Mouse (Mus musculus): ENCODE measurements around the gene Arhgef1. TPM values are rescaled to one million over a fixed set of nuclear protein-coding genes. Genes with fewer than 3 reads are reported as not detected.

The Arhgef1 gene
- polyA plus RNA-seq, 1 experiment: 84.4 TPM

- Histone ChIP-seq H3K36me3 (ENCODE audit: control insufficient read depth, insufficient read depth) (peaks cover 8% of the 10 kb centered on the region), H3K4me3 (ENCODE audit: insufficient read depth, poor library complexity, severe bottlenecking) (no peak overlapping the region), H3K27me3 (ENCODE audit: control insufficient read depth, insufficient read depth, insufficient read length) (peaks cover 59% of the 10 kb centered on the region)
Observed at GRCm38 (mm10) chr7:24930475-24930874, 27.8 kb downstream of the Arhgef1 start.

GRCm38 (mm10) chr7:24931651-24932050 is 28.9 kb downstream of the Arhgef1 start:
- H3K79me2 ChIP-seq (ENCODE audit: control insufficient read depth, insufficient read depth): no peaks in the 10 kb centered on the region
- H3K36me3 ChIP-seq (ENCODE audit: control insufficient read depth, insufficient read depth): no peaks in the 10 kb centered on the region
- no peak overlapping the region for H3K4me3 ChIP-seq (ENCODE audit: insufficient read depth, poor library complexity, severe bottlenecking)
- H3K27me3 ChIP-seq (ENCODE audit: control insufficient read depth, insufficient read depth, insufficient read length): peaks cover 71% of the 10 kb centered on the region
- H3ac ChIP-seq (ENCODE audit: control insufficient read depth, insufficient read length, low read depth): no peak overlapping the region
- H3K79me3 ChIP-seq (ENCODE audit: low read depth): no peaks in the 10 kb centered on the region
- TF ChIP-seq FOSL1 (IDR thresholded peaks at IDR 0.05; ENCODE audit: insufficient read depth, low read length, poor library complexity, severe bottlenecking): no peak
- no peak for TF ChIP-seq MYOG (IDR thresholded peaks at IDR 0.05; ENCODE audit: control insufficient read depth, extremely low read depth, insufficient read length)
- TF ChIP-seq CEBPB (IDR thresholded peaks at IDR 0.05; ENCODE audit: low read depth): no peak
- no peak for TF ChIP-seq MYOD1 (IDR thresholded peaks at IDR 0.05; ENCODE audit: control insufficient read depth, insufficient read length, low read depth)

More at GRCm38 (mm10) chr7:24930475-24930874, 27.8 kb downstream of the Arhgef1 start:
- no peaks in the 10 kb centered on the region for H3K79me2 ChIP-seq (ENCODE audit: control insufficient read depth, insufficient read depth)
- no peak for TF ChIP-seq USF1 (IDR thresholded peaks at IDR 0.05; ENCODE audit: low read depth)
- TF ChIP-seq CEBPB (IDR thresholded peaks at IDR 0.05; ENCODE audit: low read depth): no peak
- no peak for TF ChIP-seq MYOG (IDR thresholded peaks at IDR 0.05; ENCODE audit: control insufficient read depth, extremely low read depth, insufficient read length)
- no peak for TF ChIP-seq FOSL1 (IDR thresholded peaks at IDR 0.05; ENCODE audit: insufficient read depth, low read length, poor library complexity, severe bottlenecking)
- TF ChIP-seq MAX (IDR thresholded peaks at IDR 0.05): no peak
- TF ChIP-seq MYOD1 (IDR thresholded peaks at IDR 0.05; ENCODE audit: control insufficient read depth, insufficient read length, low read depth): no peak
- no peak for TF ChIP-seq CTCF (IDR thresholded peaks at IDR 0.05; ENCODE audit: control insufficient read depth, insufficient read depth, insufficient read length)
- no peaks in the 10 kb centered on the region for H3K79me3 ChIP-seq (ENCODE audit: low read depth)
- no peak overlapping the region for H3ac ChIP-seq (ENCODE audit: control insufficient read depth, insufficient read length, low read depth)

- Histone ChIP-seq H3ac (ENCODE audit: control insufficient read depth, insufficient read length, low read depth) (no peak overlapping the region), H3K4me3 (ENCODE audit: insufficient read depth, poor library complexity, severe bottlenecking) (no peak overlapping the region), H3K79me2 (ENCODE audit: control insufficient read depth, insufficient read depth) (no peaks in the 10 kb centered on the region), H3K79me3 (ENCODE audit: low read depth) (no peaks in the 10 kb centered on the region), H3K27me3 (ENCODE audit: control insufficient read depth, insufficient read depth, insufficient read length) (peaks cover 98% of the 10 kb centered on the region), H3K36me3 (ENCODE audit: control insufficient read depth, insufficient read depth) (no peaks in the 10 kb centered on the region)
- no peak for TF ChIP-seq MYOG (IDR thresholded peaks at IDR 0.05; ENCODE audit: control insufficient read depth, extremely low read depth, insufficient read length)
- no peak for TF ChIP-seq FOSL1 (IDR thresholded peaks at IDR 0.05; ENCODE audit: insufficient read depth, low read length, poor library complexity, severe bottlenecking)
- TF ChIP-seq MAX (IDR thresholded peaks at IDR 0.05): no peak
- TF ChIP-seq CEBPB (IDR thresholded peaks at IDR 0.05; ENCODE audit: low read depth): no peak
- no peak for TF ChIP-seq MYOD1 (IDR thresholded peaks at IDR 0.05; ENCODE audit: control insufficient read depth, insufficient read length, low read depth)
- TF ChIP-seq CTCF (IDR thresholded peaks at IDR 0.05; ENCODE audit: control insufficient read depth, insufficient read depth, insufficient read length): no peak
- no peak for TF ChIP-seq USF1 (IDR thresholded peaks at IDR 0.05; ENCODE audit: low read depth)
Observed at GRCm38 (mm10) chr7:24943641-24944040, 40.9 kb downstream of the Arhgef1 start.

GRCm38 (mm10) chr7:24944257-24944950 is 41.7 kb downstream of the Arhgef1 start, which contains the start of gene Gm4881:
Gene Gm4881, minus strand, starts transcription at chr7:24944494.
- no peaks in the 10 kb centered on the region for H3K36me3 ChIP-seq (ENCODE audit: control insufficient read depth, insufficient read depth)
- no peak for TF ChIP-seq CEBPB (IDR thresholded peaks at IDR 0.05; ENCODE audit: low read depth)
- TF ChIP-seq USF1 (IDR thresholded peaks at IDR 0.05; ENCODE audit: low read depth): no peak
- no peak for TF ChIP-seq MAX (IDR thresholded peaks at IDR 0.05)
- TF ChIP-seq CTCF (IDR thresholded peaks at IDR 0.05; ENCODE audit: control insufficient read depth, insufficient read depth, insufficient read length): no peak
- no peak for TF ChIP-seq MYOD1 (IDR thresholded peaks at IDR 0.05; ENCODE audit: control insufficient read depth, insufficient read length, low read depth)
- no peak for TF ChIP-seq FOSL1 (IDR thresholded peaks at IDR 0.05; ENCODE audit: insufficient read depth, low read length, poor library complexity, severe bottlenecking)
- no peak for TF ChIP-seq MYOG (IDR thresholded peaks at IDR 0.05; ENCODE audit: control insufficient read depth, extremely low read depth, insufficient read length)

GRCm38 (mm10) chr7:24947316-24948048 is 44.8 kb downstream of the Arhgef1 start:
- H3K36me3 ChIP-seq (ENCODE audit: control insufficient read depth, insufficient read depth): no peaks in the 10 kb centered on the region

More at GRCm38 (mm10) chr7:24944257-24944950, 41.7 kb downstream of the Arhgef1 start, which contains the start of gene Gm4881:
- Histone ChIP-seq H3K79me3 (ENCODE audit: low read depth) (no peaks in the 10 kb centered on the region), H3K4me3 (ENCODE audit: insufficient read depth, poor library complexity, severe bottlenecking) (no peak within 1 kb of the TSS), H3K79me2 (ENCODE audit: control insufficient read depth, insufficient read depth) (no peaks in the 10 kb centered on the region), H3K27me3 (ENCODE audit: control insufficient read depth, insufficient read depth, insufficient read length) (peaks cover 97% of the 10 kb centered on the region), H3ac (ENCODE audit: control insufficient read depth, insufficient read length, low read depth) (no peak within 1 kb of the TSS)

More at GRCm38 (mm10) chr7:24947316-24948048, 44.8 kb downstream of the Arhgef1 start:
- TF ChIP-seq FOSL1 (IDR thresholded peaks at IDR 0.05; ENCODE audit: insufficient read depth, low read length, poor library complexity, severe bottlenecking): no peak
- TF ChIP-seq MYOG (IDR thresholded peaks at IDR 0.05; ENCODE audit: control insufficient read depth, extremely low read depth, insufficient read length): no peak
- TF ChIP-seq MYOD1 (IDR thresholded peaks at IDR 0.05; ENCODE audit: control insufficient read depth, insufficient read length, low read depth): no peak
- no peak for TF ChIP-seq CEBPB (IDR thresholded peaks at IDR 0.05; ENCODE audit: low read depth)
- no peak for TF ChIP-seq USF1 (IDR thresholded peaks at IDR 0.05; ENCODE audit: low read depth)
- no peak for TF ChIP-seq MAX (IDR thresholded peaks at IDR 0.05)
- TF ChIP-seq CTCF (IDR thresholded peaks at IDR 0.05; ENCODE audit: control insufficient read depth, insufficient read depth, insufficient read length): no peak
- H3K4me3 ChIP-seq (ENCODE audit: insufficient read depth, poor library complexity, severe bottlenecking): no peak overlapping the region
- H3ac ChIP-seq (ENCODE audit: control insufficient read depth, insufficient read length, low read depth): no peak overlapping the region
- peaks cover 96% of the 10 kb centered on the region for H3K27me3 ChIP-seq (ENCODE audit: control insufficient read depth, insufficient read depth, insufficient read length)
- no peaks in the 10 kb centered on the region for H3K79me3 ChIP-seq (ENCODE audit: low read depth)
- H3K79me2 ChIP-seq (ENCODE audit: control insufficient read depth, insufficient read depth): no peaks in the 10 kb centered on the region
